18 mouse cellular contexts compared by ENCODE assay signal in genomic region chr6:47842337-47842736, GRCm38 (mm10). TPM values are rescaled to one million over a fixed set of nuclear protein-coding genes. Genes with fewer than 3 reads are reported as not detected.
"Had no signal": no experiment of that assay in that cellular context is flagged by ENCODE, and none has a peak within 500 bp of the region (broad histone marks: within the 10 kb centered on the region; RNA-seq: fewer than 3 reads in every experiment).

No protein-coding gene starts in this region.

- H3K4me2 ChIP-seq: lung, embryonic 15.5 days had no signal

- H3K4me1 ChIP-seq: midbrain, embryonic 10.5 days had no signal

- H3K9me3 ChIP-seq: lung, embryonic 15.5 days; midbrain, embryonic 10.5 days had no signal

- ATAC-seq: hindbrain, postnatal 0 days; inflammation-experienced regulatory T-cells, adult 6 months; intestine, embryonic 16.5 days had no signal

- H3K27me3 ChIP-seq: lung, embryonic 15.5 days had no signal

- H3K4me3 ChIP-seq: layer of hippocampus, adult 2 months; left cerebral cortex, adult 2 months; lung, embryonic 15.5 days; midbrain, embryonic 10.5 days had no signal

- H3K27ac ChIP-seq: hindbrain, postnatal 0 days; kidney, postnatal 0 days; layer of hippocampus, adult 2 months; left cerebral cortex, adult 2 months; lung, embryonic 15.5 days; midbrain, embryonic 10.5 days had no signal

- H3K9ac ChIP-seq: lung, embryonic 15.5 days had no signal

- DNase-seq: kidney, adult 2 months; kidney, postnatal 25 days; layer of hippocampus, postnatal 36 days; lung, adult 18-20 months; lung, postnatal 14 days; lung, postnatal 4 days; midbrain, embryonic 14.5 days; thymus, adult 2 months; thymus, postnatal 36 days had no signal

RNA-seq across cellular contexts. Expression of gene Zfp786, which starts 11.7 kb away (rescaled TPM):
- total RNA-seq: megakaryocyte, adult 5-6 weeks had no signal
